Mouse (Mus musculus) intestine, embryonic 15.5 days (tissue): Measurements from ENCODE around the gene Ulk1. TPM values are rescaled to one million over a fixed set of nuclear protein-coding genes. Genes with fewer than 3 reads are reported as not detected.
A peak's percentile ranks its signal among the peaks of the same experiment; 100 is the strongest.

Experiments used
- ATAC-seq: fragments of 200-750 bp; cut with Nextera tagmentation; 2 replicates; pipeline ENCODE4 v1.8.0; 2017; ENCODE audit warnings: moderate TSS enrichment, moderate library complexity
- H3K27ac ChIP-seq: fragments of 300-500 bp; sonication (generic); 2 replicates; pipeline ENCODE4 v1.5.1; 2015; ENCODE audit warnings: mild to moderate bottlenecking, inconsistent platforms
- H3K27me3 ChIP-seq: fragments of 300-500 bp; sonication (generic); replicated peaks from 2 replicates; pipeline ENCODE4 v1.6.1; 2015; ENCODE audit warnings: inconsistent platforms
- H3K36me3 ChIP-seq: fragments of 300-500 bp; sonication (generic); 2 replicates; pipeline ENCODE4 v1.6.1; 2015; ENCODE audit warnings: inconsistent platforms
- H3K4me1 ChIP-seq: fragments of 300-500 bp; sonication (generic); replicated peaks from 2 replicates; pipeline ENCODE4 v1.6.1; 2015; ENCODE audit warnings: inconsistent platforms
- H3K4me2 ChIP-seq: fragments of 300-500 bp; sonication (generic); replicated peaks from 2 replicates; pipeline ENCODE4 v1.6.1; 2015; ENCODE audit warnings: mild to moderate bottlenecking, inconsistent platforms
- H3K4me3 ChIP-seq: fragments of 300-500 bp; sonication (generic); replicated peaks from 2 replicates; pipeline ENCODE4 v1.5.1; 2015; ENCODE audit warnings: inconsistent platforms
- H3K9ac ChIP-seq: fragments of 300-500 bp; sonication (generic); 2 replicates; pipeline ENCODE4 v1.6.1; 2015; ENCODE audit warnings: inconsistent platforms
- H3K9me3 ChIP-seq: fragments of 300-500 bp; sonication (generic); 2 replicates; pipeline ENCODE4 v1.6.1; 2016; ENCODE audit warnings: inconsistent platforms
- WGBS: fragments of 180-500 bp; shearing (Covaris S2); methylation state at CpG from one replicate; pipeline ENCODE4 v1.1.7; 2015; 5-methylcytosine and 5-hydroxymethylcytosine counted together
- polyA plus RNA-seq: library from polyadenylated mRNA; unstranded; fragments of >200 nt; fragmentation: Nextera tagmentation; extraction: Ambion mirVana; gene quantifications from 2 replicates; pipeline ENCODE4 v1.2.1, GENCODE M21; 2015

Gene Ulk1
- polyA plus RNA-seq, 1 experiment from 2014 or later: 10.3 TPM

GRCm38 (mm10) chr5:110827576-110827975 is 17.7 kb upstream of the Ulk1 start:
- Histone ChIP-seq H3K27me3 (no peaks in the 10 kb centered on the region), H3K4me3 (no peak overlapping the region), H3K9me3 (no peaks in the 10 kb centered on the region), H3K27ac (peak overlapping the region; percentile 73), H3K4me1 (no peaks in the 10 kb centered on the region), H3K9ac (no peak overlapping the region), H3K36me3 (no peaks in the 10 kb centered on the region), H3K4me2 (peak overlapping the region; percentile 7; the same call in 1 of the 2 replicates)
- WGBS: 55% methylated on average over 5 of the region's 5 CpGs
- peak; percentile 58 for ATAC-seq

- Histone ChIP-seq H3K4me2 (0 out of 2 replicates have a peak overlapping the region, but pooled peaks have one; percentile 5), H3K27ac (peak overlapping the region; percentile 73), H3K9ac (no peak overlapping the region), H3K4me1 (no peaks in the 10 kb centered on the region), H3K4me3 (no peak overlapping the region), H3K36me3 (no peaks in the 10 kb centered on the region), H3K9me3 (no peaks in the 10 kb centered on the region), H3K27me3 (no peaks in the 10 kb centered on the region)
- WGBS: 49% methylated on average over 8 of the region's 8 CpGs
- ATAC-seq: peak; percentile 81
Observed at GRCm38 (mm10) chr5:110826781-110827495, 17.0 kb upstream of the Ulk1 start.

DNA sequence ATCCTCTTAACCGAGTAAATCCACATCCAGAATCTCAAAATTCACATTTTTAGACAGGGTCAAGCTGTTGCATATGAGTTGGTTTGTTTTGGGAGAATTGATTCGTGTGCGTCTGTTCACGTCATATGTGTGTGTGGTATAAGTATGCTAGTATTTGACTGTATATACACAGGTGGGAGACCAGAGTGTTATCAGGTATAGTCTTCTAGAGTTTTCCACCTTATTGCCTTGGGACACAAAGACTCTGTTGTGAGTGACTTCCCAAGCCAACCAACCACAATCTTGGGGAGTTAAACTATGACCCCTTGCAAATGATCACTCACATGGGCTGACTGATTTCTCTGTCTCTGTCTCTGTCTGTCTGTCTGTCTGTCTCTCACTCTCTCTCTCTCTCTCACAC is 14.5 kb upstream of the Ulk1 start:
- no peaks in the 10 kb centered on the region for H3K4me1 ChIP-seq
- WGBS: 77% methylated on average over 4 of the region's 4 CpGs
- peak; percentile 46 for ATAC-seq
- no peak overlapping the region for H3K4me2 ChIP-seq
- no peaks in the 10 kb centered on the region for H3K27me3 ChIP-seq
- no peaks in the 10 kb centered on the region for H3K9me3 ChIP-seq
- H3K27ac ChIP-seq: no peak overlapping the region
- no peak overlapping the region for H3K4me3 ChIP-seq
- H3K9ac ChIP-seq: no peak overlapping the region
- H3K36me3 ChIP-seq: no peaks in the 10 kb centered on the region

- Histone ChIP-seq H3K4me1 (peaks cover 22% of the 10 kb centered on the region), H3K36me3 (0 out of 2 replicates have a peak, but pooled peaks cover 2% of the 10 kb centered on the region), H3K9me3 (no peaks in the 10 kb centered on the region), H3K27ac (peak overlapping the region; percentile 86), H3K4me3 (peak overlapping the region; percentile 96), H3K27me3 (no peaks in the 10 kb centered on the region), H3K4me2 (peak overlapping the region; percentile 90), H3K9ac (peak overlapping the region; percentile 96)
- under 1% methylated on average over 27 of the region's 27 CpGs for WGBS
- 0 out of 2 replicates have a peak, but pooled peaks have one; percentile 1 for ATAC-seq
Observed at GRCm38 (mm10) chr5:110808821-110809666, 853 bp downstream of the Ulk1 start.

GRCm38 (mm10) chr5:110808061-110808631 is 1.8 kb downstream of the Ulk1 start:
- Histone ChIP-seq H3K9ac (peak overlapping the region; percentile 55), H3K9me3 (no peaks in the 10 kb centered on the region), H3K27me3 (no peaks in the 10 kb centered on the region), H3K4me3 (peak overlapping the region; percentile 96), H3K4me2 (peak overlapping the region; percentile 90), H3K4me1 (peaks cover 22% of the 10 kb centered on the region), H3K27ac (peak overlapping the region; percentile 86), H3K36me3 (0 out of 2 replicates have a peak, but pooled peaks cover 2% of the 10 kb centered on the region)
- ATAC-seq: peak; percentile 72
- WGBS: under 1% methylated on average over 14 of the region's 14 CpGs

DNA sequence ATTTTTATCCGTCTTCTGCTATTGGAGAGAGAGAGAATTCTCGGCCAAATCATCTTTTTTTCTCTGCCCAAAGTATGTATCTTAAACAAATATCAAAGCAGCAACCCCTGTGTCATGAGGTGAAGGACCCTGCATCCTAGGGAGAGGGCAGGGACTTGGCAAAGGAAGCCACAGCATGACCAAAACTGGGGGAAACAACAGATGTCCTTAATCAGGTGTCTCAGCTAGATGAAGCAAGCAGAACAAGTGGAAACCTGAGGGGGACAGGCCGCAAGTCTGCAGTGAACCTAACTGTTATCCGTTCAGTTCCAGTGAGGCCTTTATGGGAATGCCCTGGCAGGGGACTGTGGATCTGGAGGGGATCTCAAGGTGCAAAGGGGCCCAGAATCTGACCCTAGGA is 2.4 kb downstream of the Ulk1 start:
- H3K27ac ChIP-seq: no peak overlapping the region; the same call in 1 of the 2 replicates
- H3K4me2 ChIP-seq: peak overlapping the region; percentile 90
- 76% methylated on average over 4 of the region's 4 CpGs for WGBS
- H3K36me3 ChIP-seq: 0 out of 2 replicates have a peak, but pooled peaks cover 2% of the 10 kb centered on the region
- H3K27me3 ChIP-seq: no peaks in the 10 kb centered on the region
- no peak for ATAC-seq
- H3K9me3 ChIP-seq: no peaks in the 10 kb centered on the region
- H3K9ac ChIP-seq: no peak overlapping the region
- peaks cover 22% of the 10 kb centered on the region for H3K4me1 ChIP-seq
- H3K4me3 ChIP-seq: peak overlapping the region; percentile 96

DNA sequence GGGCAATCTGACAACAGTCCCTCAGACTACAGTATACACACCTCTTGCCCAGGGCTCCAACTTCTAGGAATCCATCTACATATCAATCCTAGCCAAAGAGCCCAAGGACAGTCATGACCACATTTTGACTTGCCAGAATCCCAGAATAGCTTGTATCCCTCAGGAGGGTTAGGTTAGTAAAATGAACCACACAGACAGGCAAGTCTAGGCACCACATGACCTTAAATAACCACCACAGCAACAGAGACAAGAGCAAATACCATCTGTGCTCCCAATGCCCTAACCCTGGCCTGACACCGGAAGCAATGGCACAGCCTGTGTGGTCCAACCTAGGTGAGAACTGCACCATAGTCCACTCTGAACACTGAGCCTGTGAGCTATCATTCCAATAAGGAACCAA is 3.2 kb downstream of the Ulk1 start:
- 92% methylated on average over 1 of the region's 1 CpGs for WGBS
- no peak for ATAC-seq
- H3K9me3 ChIP-seq: no peaks in the 10 kb centered on the region
- H3K4me2 ChIP-seq: no peak overlapping the region
- no peak overlapping the region for H3K27ac ChIP-seq
- no peak overlapping the region for H3K4me3 ChIP-seq
- H3K4me1 ChIP-seq: peaks cover 22% of the 10 kb centered on the region
- no peaks in the 10 kb centered on the region for H3K27me3 ChIP-seq
- 0 out of 2 replicates have a peak, but pooled peaks cover 2% of the 10 kb centered on the region for H3K36me3 ChIP-seq
- H3K9ac ChIP-seq: no peak overlapping the region

DNA sequence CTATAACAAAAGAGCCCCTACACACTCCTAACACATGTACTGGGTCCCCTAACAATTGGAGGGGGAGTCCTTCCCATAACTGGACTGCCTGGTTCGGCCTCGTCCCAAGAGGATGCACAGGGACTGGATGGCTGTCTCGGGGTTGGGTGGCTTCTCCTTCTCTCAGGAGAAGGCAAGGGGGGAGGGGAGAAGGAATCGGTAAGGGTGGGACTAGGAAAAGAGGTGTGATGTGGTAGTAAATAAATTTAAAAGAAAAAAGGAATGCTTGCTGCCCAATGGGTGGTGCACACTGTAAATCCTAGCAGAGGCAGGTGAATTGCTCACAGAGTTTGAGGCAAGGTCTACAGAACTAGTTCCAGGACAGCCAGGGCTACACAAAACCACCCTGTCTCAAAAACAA is 3.7 kb downstream of the Ulk1 start:
- Histone ChIP-seq H3K27me3 (no peaks in the 10 kb centered on the region), H3K9me3 (no peaks in the 10 kb centered on the region), H3K4me3 (no peak overlapping the region), H3K9ac (no peak overlapping the region), H3K36me3 (0 out of 2 replicates have a peak, but pooled peaks cover 5% of the 10 kb centered on the region), H3K4me1 (peaks cover 22% of the 10 kb centered on the region), H3K4me2 (no peak overlapping the region), H3K27ac (no peak overlapping the region)
- ATAC-seq: no peak
- 79% methylated on average over 4 of the region's 4 CpGs for whole genome bisulfite sequencing

DNA sequence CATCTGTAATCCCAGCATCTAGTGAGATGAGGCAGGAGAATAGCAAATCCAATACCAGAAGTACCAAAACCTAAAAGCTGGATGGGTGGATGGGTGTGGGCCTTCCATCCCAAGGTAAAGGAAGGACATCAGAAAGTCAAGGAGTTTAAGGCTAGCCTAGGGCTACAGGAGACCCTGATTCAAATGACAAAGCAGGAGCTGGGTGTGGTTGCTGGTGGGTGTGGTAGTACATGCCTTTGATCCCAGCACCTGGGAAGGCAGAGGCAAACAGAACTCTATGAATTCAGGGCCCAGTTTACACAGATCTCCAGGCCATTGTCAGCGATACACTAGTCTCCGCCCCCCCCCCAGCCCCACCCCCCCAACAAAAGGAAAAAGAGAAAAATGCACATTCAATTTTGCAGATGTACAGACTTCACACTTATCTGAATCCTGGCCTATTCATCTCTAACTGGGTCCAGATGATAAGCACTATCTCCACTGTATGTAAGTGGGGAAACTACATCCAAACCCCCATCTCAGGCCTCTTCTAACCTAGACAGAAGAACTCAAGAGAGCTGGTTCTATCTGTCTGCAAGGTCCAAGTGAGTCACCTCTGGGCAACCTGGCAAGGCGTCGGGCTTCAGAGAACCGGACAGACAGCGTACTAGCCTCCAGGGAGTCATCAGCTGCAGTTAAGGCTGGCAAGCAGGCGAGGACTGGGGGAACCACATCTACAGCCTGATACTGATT is 5.7 kb downstream of the Ulk1 start:
- 88% methylated on average over 7 of the region's 7 CpGs for WGBS
- H3K4me3 ChIP-seq: no peak overlapping the region
- H3K27ac ChIP-seq: no peak overlapping the region
- H3K9me3 ChIP-seq: no peaks in the 10 kb centered on the region
- ATAC-seq: no peak
- no peak overlapping the region for H3K9ac ChIP-seq
- H3K36me3 ChIP-seq: 0 out of 2 replicates have a peak, but pooled peaks cover 12% of the 10 kb centered on the region
- peaks cover 26% of the 10 kb centered on the region for H3K4me1 ChIP-seq
- no peaks in the 10 kb centered on the region for H3K27me3 ChIP-seq
- no peak overlapping the region for H3K4me2 ChIP-seq

DNA sequence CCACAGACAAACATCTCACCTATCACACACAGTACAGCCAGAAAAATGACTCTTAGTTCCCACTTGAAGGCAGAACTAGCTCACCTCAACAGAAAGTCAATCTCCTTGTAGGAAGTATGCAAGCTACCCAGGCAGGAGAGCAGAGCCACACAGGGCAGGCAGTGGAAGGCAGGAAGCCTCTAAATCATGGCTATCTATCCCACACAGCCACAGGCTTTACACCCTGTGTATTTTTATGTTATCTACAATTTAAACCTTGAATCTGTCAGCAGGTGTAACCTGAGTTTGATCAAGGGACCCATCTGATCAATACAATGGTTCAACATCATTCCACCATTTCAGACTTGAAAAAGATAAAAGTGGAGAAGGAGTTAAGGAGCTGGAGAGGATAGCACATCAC is 7.1 kb downstream of the Ulk1 start:
- no peak overlapping the region for H3K9ac ChIP-seq
- peaks cover 13% of the 10 kb centered on the region for H3K4me1 ChIP-seq
- peaks cover 26% of the 10 kb centered on the region; the same call in 1 of the 2 replicates for H3K36me3 ChIP-seq
- no peaks in the 10 kb centered on the region for H3K27me3 ChIP-seq
- H3K9me3 ChIP-seq: no peaks in the 10 kb centered on the region
- H3K4me3 ChIP-seq: no peak overlapping the region
- H3K4me2 ChIP-seq: no peak overlapping the region
- no peak for ATAC-seq
- H3K27ac ChIP-seq: no peak overlapping the region

DNA sequence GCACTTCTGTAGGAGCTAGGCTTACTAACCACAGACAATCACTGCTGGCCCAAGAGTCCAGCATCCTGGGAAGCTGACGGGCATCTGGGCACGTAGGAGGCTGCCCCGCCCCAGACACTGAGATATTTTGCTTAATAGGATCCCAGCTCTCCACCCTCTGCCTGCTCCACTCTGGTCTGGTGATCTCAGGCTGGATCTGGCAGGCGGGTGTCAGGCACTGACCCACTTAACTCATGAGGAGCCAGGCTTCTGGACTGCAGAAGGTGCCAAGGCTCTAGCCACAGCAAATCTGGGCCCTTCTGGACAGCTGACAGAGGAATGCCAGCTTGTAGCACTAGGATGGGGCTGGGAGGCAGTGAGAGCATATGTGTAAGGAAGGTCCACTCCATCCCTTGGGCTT is 7.7 kb downstream of the Ulk1 start:
- no peak overlapping the region for H3K4me3 ChIP-seq
- no peak for ATAC-seq
- 75% methylated on average over 4 of the region's 4 CpGs for WGBS
- no peak overlapping the region for H3K9ac ChIP-seq
- no peaks in the 10 kb centered on the region for H3K9me3 ChIP-seq
- H3K27me3 ChIP-seq: no peaks in the 10 kb centered on the region
- peaks cover 26% of the 10 kb centered on the region; the same call in 1 of the 2 replicates for H3K36me3 ChIP-seq
- peaks cover 8% of the 10 kb centered on the region; the same call in 1 of the 2 replicates for H3K4me1 ChIP-seq
- H3K27ac ChIP-seq: no peak overlapping the region
- no peak overlapping the region for H3K4me2 ChIP-seq
